Mouse (Mus musculus) CH12.LX (cell line): ENCODE measurements around the gene Creb3l2.

ENCODE experiments used
- CTCF ChIP-seq, 2 experiments: IDR thresholded peaks in 1 of 2; conservative IDR thresholded peaks in 1 of 2; 2 replicates each; pipeline ENCODE4 v1.5.1; 2011 to 2012; ENCODE audit warnings: low read depth in 2 of 2, low read length in 2 of 2, improper control_type of control experiment in 1 of 2, inconsistent platforms in 1 of 2, mild to moderate bottlenecking in 1 of 2, moderate library complexity in 1 of 2
- EP300 ChIP-seq: IDR thresholded peaks from 2 replicates; pipeline ENCODE4 v1.6.1; 2011; ENCODE audit warnings: low read length, improper control_type of control experiment
- ETS1 ChIP-seq: conservative IDR thresholded peaks from 2 replicates; pipeline ENCODE4 v1.6.1; 2012; ENCODE audit warnings: low read depth, mild to moderate bottlenecking, inconsistent platforms, low read length, improper control_type of control experiment, moderate library complexity
- MAZ ChIP-seq: IDR thresholded peaks from 2 replicates; pipeline ENCODE4 v1.6.1; 2012; ENCODE audit warnings: low read depth, mild to moderate bottlenecking, inconsistent platforms, low read length, improper control_type of control experiment, moderate library complexity
- PAX5 ChIP-seq: IDR thresholded peaks from 2 replicates; pipeline ENCODE4 v1.6.1; 2012; ENCODE audit warnings: low read length, inconsistent platforms, mixed read lengths
- POLR2A ChIP-seq: IDR thresholded peaks from 2 replicates; pipeline ENCODE4 v1.6.1; 2011; ENCODE audit warnings: low read depth, mild to moderate bottlenecking, improper control_type of control experiment, low read length
- SIN3A ChIP-seq: IDR thresholded peaks from 2 replicates; pipeline ENCODE4 v1.6.1; 2012; ENCODE audit warnings: low read length, improper control_type of control experiment, inconsistent platforms
- TCF12 ChIP-seq: IDR thresholded peaks from 2 replicates; pipeline ENCODE4 v1.6.1; 2014; ENCODE audit warnings: low read depth, mild to moderate bottlenecking, inconsistent platforms, low read length, improper control_type of control experiment
- UBTF ChIP-seq: IDR thresholded peaks from 2 replicates; pipeline ENCODE4 v1.6.1; 2012; ENCODE audit warnings: low read depth, mild to moderate bottlenecking, inconsistent platforms, low read length, improper control_type of control experiment, moderate library complexity
- ZC3H11A ChIP-seq: IDR thresholded peaks from 2 replicates; pipeline ENCODE4 v1.6.1; 2012; ENCODE audit warnings: low read depth, mild to moderate bottlenecking, inconsistent platforms, low read length, improper control_type of control experiment

DNA sequence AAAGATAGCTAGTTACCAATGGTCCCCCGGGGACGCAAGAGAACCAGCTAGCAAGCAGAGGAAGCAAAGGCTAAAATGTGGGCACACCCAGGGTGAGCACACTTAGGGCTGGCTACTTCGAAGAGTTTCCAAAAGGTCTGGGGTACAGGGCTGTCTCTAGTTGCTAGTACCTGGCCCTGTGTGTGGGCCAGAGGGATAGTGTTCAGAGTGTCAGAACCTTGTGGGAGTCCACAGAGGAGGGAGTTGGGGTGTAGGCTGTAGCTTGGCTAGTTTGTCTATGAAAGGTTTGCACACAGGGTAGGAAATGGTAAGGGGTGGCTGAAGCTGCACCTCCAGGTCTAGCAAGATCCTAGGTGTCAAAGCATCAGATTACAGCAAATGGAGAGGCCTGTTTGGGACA lies 116.9 kb downstream of the Creb3l2 start:
- TF ChIP-seq SIN3A = no peak
- TF ChIP-seq POLR2A = no peak
- no peak for TF ChIP-seq TCF12
- no peak for TF ChIP-seq CTCF (conservative IDR thresholded peaks at IDR 0.05 in 1 of 2, IDR thresholded peaks at IDR 0.05 in 1 of 2; ENCODE audit: low read depth in 2 of 2, low read length in 2 of 2)
- TF ChIP-seq ETS1 = no peak
- no peak for TF ChIP-seq UBTF
- no peak for TF ChIP-seq ZC3H11A
- TF ChIP-seq EP300 = no peak
- no peak for TF ChIP-seq PAX5
- no peak for TF ChIP-seq MAZ
